Mouse (Mus musculus) lung, postnatal 0 days (tissue): ENCODE data around the gene Mgat4e. TPM values are rescaled to one million over a fixed set of nuclear protein-coding genes. Genes with fewer than 3 reads are reported as not detected.
"Not testable (repeated sequence)": the region's sequence is repeated elsewhere in the genome, so short reads cannot be mapped to it uniquely, and the experiment has no call there.

ENCODE experiments used
- ATAC-seq: fragments of 200-750 bp; cut with Nextera tagmentation; 2 replicates; pipeline ENCODE4 v1.8.0; 2017; ENCODE audit warnings: moderate library complexity
- DNase-seq: peaks from one replicate; pipeline ENCODE4 v3.0.0-alpha.2; 2016; ENCODE audit warnings: low spot score
- H3K27ac ChIP-seq: fragments of 300-500 bp; sonication (generic); 2 replicates; pipeline ENCODE4 v1.5.1; 2014; ENCODE audit warnings: antibody characterized with exemption, mild to moderate bottlenecking, low read length, mixed read lengths
- H3K27me3 ChIP-seq: fragments of 300-500 bp; sonication (generic); replicated peaks from 2 replicates; pipeline ENCODE4 v1.6.1; 2014; ENCODE audit warnings: low read length, mixed read lengths; ENCODE audit not compliant: insufficient read depth
- H3K36me3 ChIP-seq: fragments of 300-500 bp; sonication (generic); 2 replicates; pipeline ENCODE4 v1.6.1; 2014; ENCODE audit warnings: low read length, mixed read lengths; ENCODE audit not compliant: insufficient read depth
- H3K4me1 ChIP-seq: fragments of 300-500 bp; sonication (generic); 2 replicates; pipeline ENCODE4 v1.6.1; 2014; ENCODE audit warnings: antibody characterized with exemption, low read depth, low read length, mixed read lengths; ENCODE audit not compliant: insufficient read depth
- H3K4me2 ChIP-seq: fragments of 300-500 bp; sonication (generic); replicated peaks from 2 replicates; pipeline ENCODE4 v1.6.1; 2014; ENCODE audit warnings: low read depth, mild to moderate bottlenecking, low read length, moderate library complexity, mixed read lengths
- H3K4me3 ChIP-seq: fragments of 300-500 bp; sonication (generic); 2 replicates; pipeline ENCODE4 v1.5.1; 2014; ENCODE audit warnings: low read depth, low read length
- H3K9ac ChIP-seq: fragments of 300-500 bp; sonication (generic); replicated peaks from 2 replicates; pipeline ENCODE4 v1.6.1; 2014; ENCODE audit warnings: low read depth, mild to moderate bottlenecking
- H3K9me3 ChIP-seq: fragments of 300-500 bp; sonication (generic); 2 replicates; pipeline ENCODE4 v1.6.1; 2016; ENCODE audit warnings: low read length, mixed read lengths
- CTCF ChIP-seq: IDR thresholded peaks from 2 replicates; pipeline ENCODE4 v1.5.1; 2016; ENCODE audit warnings: antibody characterized with exemption, mild to moderate bottlenecking
- EP300 ChIP-seq: IDR thresholded peaks from 2 replicates; pipeline ENCODE4 v1.6.1; 2016; ENCODE audit warnings: antibody characterized with exemption, mild to moderate bottlenecking, control low read depth
- WGBS: fragments of 180-500 bp; shearing (Covaris S2); extraction: QIAGEN DNeasy Blood & Tissue Kit; methylation state at CpG from one replicate; pipeline ENCODE4 v1.1.7; 2014; 5-methylcytosine and 5-hydroxymethylcytosine counted together
- polyA plus RNA-seq: library from polyadenylated mRNA; unstranded; fragments of >200 nt; fragmentation: Nextera tagmentation; extraction: Ambion mirVana; gene quantifications from 2 replicates; pipeline ENCODE4 v1.2.1, GENCODE M21; 2015

Mgat4e gene
- polyA plus RNA-seq, 1 experiment from 2014 or later: not detected

GRCm38 (mm10) chr1:134551869-134552268 lies 2.4 kb upstream of the Mgat4e start:
- 79% methylated on average over 3 of the region's 3 CpGs for WGBS

GRCm38 (mm10) chr1:134548231-134548630 lies 1.3 kb downstream of the Mgat4e start:
- H3K36me3 ChIP-seq: no peaks in the 10 kb centered on the region
- WGBS: 63% methylated on average over 4 of the region's 4 CpGs
- no peak for TF ChIP-seq EP300
- H3K27ac ChIP-seq: no peak overlapping the region
- ATAC-seq (no peak), DNase-seq (no peak)
- H3K4me2 ChIP-seq: no peak overlapping the region
- H3K4me3 ChIP-seq: no peak overlapping the region
- H3K9ac ChIP-seq: no peak overlapping the region
- no peaks in the 10 kb centered on the region for H3K4me1 ChIP-seq
- H3K9me3 ChIP-seq: no peaks in the 10 kb centered on the region
- no peaks in the 10 kb centered on the region for H3K27me3 ChIP-seq

More at GRCm38 (mm10) chr1:134551869-134552268, 2.4 kb upstream of the Mgat4e start:
- H3K27me3 ChIP-seq: no peaks in the 10 kb centered on the region
- H3K4me3 ChIP-seq: no peak overlapping the region
- no peak overlapping the region for H3K9ac ChIP-seq
- peaks cover 6% of the 10 kb centered on the region; the same call in 1 of the 2 replicates for H3K4me1 ChIP-seq
- no peaks in the 10 kb centered on the region for H3K36me3 ChIP-seq
- ATAC-seq: no peak
- no peak overlapping the region for H3K27ac ChIP-seq
- H3K4me2 ChIP-seq: no peak overlapping the region
- TF ChIP-seq EP300: no peak
- no peak for TF ChIP-seq CTCF
- H3K9me3 ChIP-seq: no peaks in the 10 kb centered on the region
- DNase-seq: no peak

GRCm38 (mm10) chr1:134540610-134541009 lies 8.9 kb downstream of the Mgat4e start:
- Histone ChIP-seq H3K4me1 (no peaks in the 10 kb centered on the region), H3K27ac (no peak overlapping the region), H3K4me2 (no peak overlapping the region), H3K9ac (no peak overlapping the region), H3K9me3 (no peaks in the 10 kb centered on the region), H3K27me3 (no peaks in the 10 kb centered on the region), H3K4me3 (no peak overlapping the region), H3K36me3 (no peaks in the 10 kb centered on the region)
- ATAC-seq (no peak), DNase-seq (no peak)
- WGBS: 86% methylated on average over 10 of the region's 10 CpGs
- no peak for TF ChIP-seq EP300
- no peak for TF ChIP-seq CTCF

- DNase-seq (no peak), ATAC-seq (no peak)
- TF ChIP-seq CTCF (no peak), EP300 (no peak)
- no peaks in the 10 kb centered on the region for H3K36me3 ChIP-seq
- no peaks in the 10 kb centered on the region for H3K9me3 ChIP-seq
- H3K4me3 ChIP-seq: no peak overlapping the region
- H3K27ac ChIP-seq: no peak overlapping the region
- H3K4me2 ChIP-seq: no peak overlapping the region
- 75% methylated on average over 3 of the region's 3 CpGs for WGBS
- no peaks in the 10 kb centered on the region for H3K27me3 ChIP-seq
- no peak overlapping the region for H3K9ac ChIP-seq
- H3K4me1 ChIP-seq: no peaks in the 10 kb centered on the region
These were observed 14.0 kb downstream of the Mgat4e start for GRCm38 (mm10) chr1:134535513-134535912.

GRCm38 (mm10) chr1:134535054-134535453 lies 14.4 kb downstream of the Mgat4e start:
- H3K4me1 ChIP-seq: no peaks in the 10 kb centered on the region
- no peaks in the 10 kb centered on the region for H3K9me3 ChIP-seq
- no peak for TF ChIP-seq CTCF
- TF ChIP-seq EP300: no peak
- no peak overlapping the region for H3K9ac ChIP-seq
- ATAC-seq (no peak), DNase-seq (no peak)
- H3K36me3 ChIP-seq: no peaks in the 10 kb centered on the region
- H3K4me2 ChIP-seq: no peak overlapping the region
- no peaks in the 10 kb centered on the region for H3K27me3 ChIP-seq
- H3K4me3 ChIP-seq: no peak overlapping the region
- 96% methylated on average over 1 of the region's 1 CpGs for WGBS
- no peak overlapping the region for H3K27ac ChIP-seq

- not testable (repeated sequence) for H3K4me3 ChIP-seq, H3K4me2 ChIP-seq, H3K36me3 ChIP-seq, H3K9me3 ChIP-seq, H3K27ac ChIP-seq, H3K9ac ChIP-seq, H3K4me1 ChIP-seq, H3K27me3 ChIP-seq, DNase-seq, ATAC-seq
- WGBS: 92% methylated on average over 10 of the region's 10 CpGs
These were observed 15.8 kb downstream of the Mgat4e start for GRCm38 (mm10) chr1:134533710-134534109.

- WGBS: 78% methylated on average over 6 of the region's 6 CpGs
- DNase-seq: no peak
- no peak for ATAC-seq
- H3K9ac ChIP-seq: no peak overlapping the region
- H3K4me1 ChIP-seq: no peaks in the 10 kb centered on the region
- no peak overlapping the region for H3K27ac ChIP-seq
- H3K27me3 ChIP-seq: no peaks in the 10 kb centered on the region
- no peak overlapping the region for H3K4me3 ChIP-seq
- H3K4me2 ChIP-seq: no peak overlapping the region
- H3K36me3 ChIP-seq: no peaks in the 10 kb centered on the region
- no peak for TF ChIP-seq EP300
- no peaks in the 10 kb centered on the region for H3K9me3 ChIP-seq
These were observed 18.9 kb downstream of the Mgat4e start for GRCm38 (mm10) chr1:134530618-134531017.
